Mouse (Mus musculus): ENCODE data around the gene Tmem176a.
"Not testable (repeated sequence)": the region's sequence is repeated elsewhere in the genome, so short reads cannot be mapped to it uniquely, and the experiment has no call there.

DNA sequence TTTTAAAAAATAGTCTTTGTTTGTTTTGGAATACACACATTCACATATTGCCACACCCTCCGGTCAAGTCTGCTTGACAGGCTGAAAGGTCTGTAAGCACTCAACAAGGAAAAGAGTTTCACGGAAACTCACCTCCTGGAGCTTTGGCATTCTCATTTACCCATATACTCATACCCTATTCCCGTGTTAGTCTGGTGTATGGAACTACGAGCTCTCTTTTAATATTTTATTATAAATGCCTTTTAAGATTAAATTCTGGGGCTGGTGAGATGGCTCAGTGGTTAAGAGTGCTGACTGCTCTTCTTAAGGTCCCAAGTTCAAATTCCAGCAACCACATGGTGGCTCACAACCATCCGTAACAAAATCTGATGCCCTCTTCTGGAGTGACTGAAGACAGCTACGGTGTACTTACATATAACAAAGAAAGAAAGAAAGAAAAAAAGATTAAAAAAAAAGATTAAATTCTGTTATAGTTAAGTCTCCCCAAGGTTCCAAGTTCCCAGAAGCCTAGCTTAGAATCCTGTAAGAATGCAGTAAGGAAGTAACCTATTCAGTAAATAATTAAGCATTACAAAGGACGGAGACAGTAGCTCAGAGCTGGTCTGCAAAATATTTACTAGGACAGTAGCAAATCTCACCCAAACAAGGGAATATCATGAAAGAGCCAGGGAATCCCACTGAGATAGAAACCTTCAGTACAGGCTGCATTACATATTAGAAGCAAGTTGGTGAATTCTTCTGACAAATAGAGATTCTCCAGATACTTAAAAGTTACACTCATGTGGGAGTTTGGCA, 18.5 kb upstream of the Tmem176a start:
- not testable (repeated sequence) for TF ChIP-seq CTCF, POLR2A (IDR thresholded peaks at IDR 0.05; ENCODE audit: insufficient read depth, low read depth, low read length)
